ENCODE assay signal across 8 mouse cellular contexts in genomic region chr9:44134851-44135730, GRCm38 (mm10). TPM values are rescaled to one million over a fixed set of nuclear protein-coding genes. Genes with fewer than 3 reads are reported as not detected.
DNase-seq lines count a peak whose midpoint lies in the region; ATAC-seq and TF ChIP-seq lines count a peak whose summit lies in the region.

No protein-coding gene starts in this region.

- H3K9me3 ChIP-seq in lung, embryonic 14.5 days (ENCODE audit: low read depth, low read length), result no peaks in the 10 kb centered on the region
- H3K9me3 ChIP-seq in stomach, embryonic 14.5 days (ENCODE audit: control insufficient read depth, low read depth, low read length), result no peaks in the 10 kb centered on the region

- peak overlapping the region; percentile 99 for H3K27ac ChIP-seq in heart, adult 2 months
- H3K27ac ChIP-seq in lung, embryonic 14.5 days (ENCODE audit: low read depth), result peak overlapping the region; percentile 81
- peak overlapping the region; percentile 70; the same call in 1 of the 2 replicates for H3K27ac ChIP-seq in stomach, embryonic 14.5 days (ENCODE audit: low read length)

- H3K4me2 ChIP-seq in lung, embryonic 14.5 days, result peak overlapping the region; percentile 89
- peak overlapping the region; percentile 82 for H3K4me2 ChIP-seq in stomach, embryonic 14.5 days (replicated peaks; ENCODE audit: low read depth, low read length)

- H3K9ac ChIP-seq in heart, adult 2 months (ENCODE audit: low read depth, low read length), result peak overlapping the region; percentile 60
- peak overlapping the region; percentile 68 for H3K9ac ChIP-seq in lung, embryonic 14.5 days
- peak overlapping the region; percentile 52 for H3K9ac ChIP-seq in stomach, embryonic 14.5 days (replicated peaks; ENCODE audit: low read depth, low read length)

- no peaks in the 10 kb centered on the region for H3K27me3 ChIP-seq in heart, adult 2 months (ENCODE audit: control insufficient read depth, insufficient read depth, low read length)
- peaks cover 8% of the 10 kb centered on the region for H3K27me3 ChIP-seq in lung, embryonic 14.5 days (ENCODE audit: insufficient read depth, low read length)
- no peaks in the 10 kb centered on the region for H3K27me3 ChIP-seq in stomach, embryonic 14.5 days (ENCODE audit: control insufficient read depth, insufficient read depth, low read length)

- TF ChIP-seq EP300 in heart, adult 2 months (IDR thresholded peaks at IDR 0.05; ENCODE audit: insufficient read depth, low read depth, low read length), result no peak

- no peak for TF ChIP-seq CTCF in heart, adult 2 months (IDR thresholded peaks at IDR 0.05)
- TF ChIP-seq CTCF in lung, embryonic 14.5 days (IDR thresholded peaks at IDR 0.05; ENCODE audit: low read depth), result no peak; the same call in 1 of the 2 replicates

- H3K4me3 ChIP-seq in heart, adult 2 months, result peak overlapping the region; percentile 71
- H3K4me3 ChIP-seq in lung, embryonic 14.5 days (ENCODE audit: low read depth, low read length), result peak overlapping the region; percentile 61
- peak overlapping the region; percentile 62 for H3K4me3 ChIP-seq in stomach, embryonic 14.5 days (ENCODE audit: low read depth, low read length)

- intact Hi-C loops in heart, adult 2 months (cut with DNase I), result no loop called here

- H3K4me1 ChIP-seq in heart, adult 2 months (ENCODE audit: control insufficient read depth, insufficient read depth, low read length), result peaks cover 6% of the 10 kb centered on the region; the same call in 1 of the 2 replicates
- H3K4me1 ChIP-seq in lung, embryonic 14.5 days (ENCODE audit: insufficient read depth), result peaks cover 16% of the 10 kb centered on the region
- peaks cover 42% of the 10 kb centered on the region for H3K4me1 ChIP-seq in stomach, embryonic 14.5 days (ENCODE audit: control insufficient read depth, insufficient read depth, low read length)

- peak; percentile 36 for DNase-seq in ovary, adult 18-20 months (ENCODE audit: low spot score)
- no peak for DNase-seq in ovary, postnatal 10 days (ENCODE audit: low spot score)
- DNase-seq in cerebellum, adult 9-10 months, result peak; percentile 79
- DNase-seq in heart, adult 2 months, result peak; percentile 71 to 74
- DNase-seq in kidney, adult 11 months, result peak; percentile 48
- DNase-seq in lung, embryonic 14.5 days, result peak; percentile 67

- TF ChIP-seq POLR2A in heart, adult 2 months (IDR thresholded peaks at IDR 0.05; ENCODE audit: insufficient read depth, low read depth, low read length), result no peak

- no peaks in the 10 kb centered on the region for H3K79me2 ChIP-seq in heart, adult 2 months (replicated peaks; ENCODE audit: control insufficient read depth, insufficient read depth, low read length)

- no peaks in the 10 kb centered on the region for H3K36me3 ChIP-seq in heart, adult 2 months (ENCODE audit: control insufficient read depth, insufficient read depth, low read length)
- peaks cover 29% of the 10 kb centered on the region for H3K36me3 ChIP-seq in lung, embryonic 14.5 days (ENCODE audit: insufficient read depth)
- H3K36me3 ChIP-seq in stomach, embryonic 14.5 days (ENCODE audit: control insufficient read depth, insufficient read depth, low read length), result peaks cover 11% of the 10 kb centered on the region

- ATAC-seq in lung, embryonic 14.5 days (ENCODE audit: insufficient read depth), result peak; percentile 1; the same call in 1 of the 2 replicates
- peak; percentile 4; the same call in 1 of the 2 replicates for ATAC-seq in stomach, embryonic 14.5 days (ENCODE audit: insufficient number of reproducible peaks, insufficient read depth, low FRiP score, low read depth)
- no peak for ATAC-seq in erythroid progenitor cell, adult 5-6 weeks (replicated peaks; ENCODE audit: low FRiP score, poor library complexity, severe bottlenecking)

- WGBS in heart, adult 2 months, result 1% methylated on average over 49 of the region's 49 CpGs
- 2% methylated on average over 48 of the region's 49 CpGs for WGBS in lung, embryonic 14.5 days
- 3% methylated on average over 49 of the region's 49 CpGs for WGBS in stomach, embryonic 14.5 days

RNA-seq across cellular contexts. Expression of gene Mcam, which starts 0.8 kb away (rescaled TPM):
- total RNA-seq in heart, adult 2 months (2021), result 10 to 100 TPM; 31.6 to 32.5 TPM
- 49.8 and 70.9 TPM in 2 replicates for polyA plus RNA-seq in heart, adult 2 months (2012; rRNA removed)
- polyA plus RNA-seq in lung, embryonic 14.5 days (2014; fragmentation: Nextera tagmentation; extraction: Ambion mirVana), result 84.9 and 87.7 TPM in 2 replicates
- 53.0 and 54.3 TPM in 2 replicates for polyA plus RNA-seq in stomach, embryonic 14.5 days (2014; fragmentation: Nextera tagmentation; extraction: Ambion mirVana)
- total RNA-seq in erythroid progenitor cell, adult 5-6 weeks (2015; ENCODE audit: low replicate concordance), result not detected in 2 replicates
- 0.30 TPM in 1 of 2 replicates, not detected in the other for total RNA-seq in erythroid progenitor cell, adult 5-6 weeks (2017; ENCODE audit: low replicate concordance)

RNA-seq across cellular contexts. Expression of gene Rnf26, which starts 21.8 kb away (rescaled TPM):
- 1 to 10 TPM; 6.5 to 6.7 TPM for total RNA-seq in heart, adult 2 months (2021)
- 7.3 and 10.4 TPM in 2 replicates for polyA plus RNA-seq in heart, adult 2 months (2012; rRNA removed)
- polyA plus RNA-seq in lung, embryonic 14.5 days (2014; fragmentation: Nextera tagmentation; extraction: Ambion mirVana), result 85.6 and 89.2 TPM in 2 replicates
- 61.7 and 66.7 TPM in 2 replicates for polyA plus RNA-seq in stomach, embryonic 14.5 days (2014; fragmentation: Nextera tagmentation; extraction: Ambion mirVana)
- 83.4 and 94.4 TPM in 2 replicates for total RNA-seq in erythroid progenitor cell, adult 5-6 weeks (2015; ENCODE audit: low replicate concordance)
- 43.9 and 53.3 TPM in 2 replicates for total RNA-seq in erythroid progenitor cell, adult 5-6 weeks (2017; ENCODE audit: low replicate concordance)

RNA-seq across cellular contexts. Expression of gene Gm49380, which starts 21.8 kb away (rescaled TPM):
- total RNA-seq in heart, adult 2 months (2021), result under 1 TPM; 0.21 to 0.23 TPM
- not detected in 2 replicates for polyA plus RNA-seq in heart, adult 2 months (2012; rRNA removed)
- 0.08 and 0.32 TPM in 2 replicates for polyA plus RNA-seq in lung, embryonic 14.5 days (2014; fragmentation: Nextera tagmentation; extraction: Ambion mirVana)
- 0.43 and 0.52 TPM in 2 replicates for polyA plus RNA-seq in stomach, embryonic 14.5 days (2014; fragmentation: Nextera tagmentation; extraction: Ambion mirVana)
- total RNA-seq in erythroid progenitor cell, adult 5-6 weeks (2015; ENCODE audit: low replicate concordance), result not detected in 2 replicates
- total RNA-seq in erythroid progenitor cell, adult 5-6 weeks (2017; ENCODE audit: low replicate concordance), result 1.4 TPM in 1 of 2 replicates, not detected in the other

RNA-seq across cellular contexts. Expression of gene C1qtnf5, which starts 28.0 kb away (rescaled TPM):
- total RNA-seq in heart, adult 2 months (2021), result 1 to 10 TPM; 4.8 to 7.6 TPM
- polyA plus RNA-seq in heart, adult 2 months (2012; rRNA removed), result 9.4 and 13.8 TPM in 2 replicates
- 4.7 and 5.0 TPM in 2 replicates for polyA plus RNA-seq in lung, embryonic 14.5 days (2014; fragmentation: Nextera tagmentation; extraction: Ambion mirVana)
- 2.3 and 2.8 TPM in 2 replicates for polyA plus RNA-seq in stomach, embryonic 14.5 days (2014; fragmentation: Nextera tagmentation; extraction: Ambion mirVana)
- total RNA-seq in erythroid progenitor cell, adult 5-6 weeks (2015; ENCODE audit: low replicate concordance), result not detected in 2 replicates
- 1.4 TPM in 1 of 2 replicates, not detected in the other for total RNA-seq in erythroid progenitor cell, adult 5-6 weeks (2017; ENCODE audit: low replicate concordance)

RNA-seq across cellular contexts. Expression of gene Mfrp, which starts 33.6 kb away (rescaled TPM):
- total RNA-seq in heart, adult 2 months (2021), result under 1 TPM in 1 of 2 experiments, not detected in 1; 0.05 TPM
- 0.04 and 0.12 TPM in 2 replicates for polyA plus RNA-seq in heart, adult 2 months (2012; rRNA removed)
- 0.07 and 0.11 TPM in 2 replicates for polyA plus RNA-seq in lung, embryonic 14.5 days (2014; fragmentation: Nextera tagmentation; extraction: Ambion mirVana)
- 0.26 and 0.28 TPM in 2 replicates for polyA plus RNA-seq in stomach, embryonic 14.5 days (2014; fragmentation: Nextera tagmentation; extraction: Ambion mirVana)
- total RNA-seq in erythroid progenitor cell, adult 5-6 weeks (2015; ENCODE audit: low replicate concordance), result not detected in 2 replicates
- total RNA-seq in erythroid progenitor cell, adult 5-6 weeks (2017; ENCODE audit: low replicate concordance), result not detected in 2 replicates
